11 mouse cellular contexts compared by ENCODE assay signal in the genomic region with DNA sequence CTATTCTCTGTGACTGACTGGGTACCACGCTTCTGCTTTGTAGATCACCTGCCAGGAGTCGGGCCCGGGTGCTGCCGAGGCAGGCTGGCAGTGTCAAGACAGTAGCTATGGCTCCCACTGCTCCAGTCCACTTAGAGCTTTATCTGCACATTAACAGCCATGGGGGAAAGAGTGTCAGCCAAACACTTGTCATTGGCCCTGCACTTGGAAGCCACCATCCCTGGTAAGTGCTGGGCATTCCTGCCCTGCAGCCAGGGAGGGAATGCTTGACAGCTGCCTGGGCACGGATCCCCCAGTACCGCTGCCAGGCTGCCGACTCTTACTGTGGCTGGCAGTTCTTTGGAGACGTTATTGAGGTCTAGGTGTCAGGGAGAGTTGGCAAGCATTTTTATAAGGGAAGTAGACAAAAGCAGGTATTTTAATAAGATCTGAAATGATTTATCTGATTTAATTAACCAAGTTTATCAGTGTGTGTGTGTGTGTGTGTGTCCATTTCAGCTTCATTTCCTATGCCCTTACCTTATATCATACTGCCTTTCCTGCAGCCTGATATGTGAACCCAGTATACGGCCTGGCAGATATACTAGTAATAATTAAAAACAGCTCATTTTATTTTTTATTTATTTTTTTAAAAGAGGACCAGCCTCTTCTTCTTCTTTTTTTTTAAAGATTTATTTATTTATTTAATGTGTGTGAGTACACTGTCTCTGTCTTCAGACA. TPM values are rescaled to one million over a fixed set of nuclear protein-coding genes. Genes with fewer than 3 reads are reported as not detected.
DNase-seq lines count a peak whose midpoint lies in the region; ATAC-seq lines count a peak whose summit lies in the region.
"Had no signal": no experiment of that assay in that cellular context is flagged by ENCODE, and none has a peak within 500 bp of the region (broad histone marks: within the 10 kb centered on the region; RNA-seq: fewer than 3 reads in every experiment).

No protein-coding gene starts in this region.

- H3K27ac ChIP-seq in forebrain, embryonic 15.5 days (replicated peaks) = peak overlapping the region; percentile 6; the same call in 1 of the 2 replicates
- no peak overlapping the region for H3K27ac ChIP-seq in forebrain, embryonic 11.5 days (ENCODE audit: low read depth, low read length)
- H3K27ac ChIP-seq in heart, embryonic 13.5 days (replicated peaks) = no peak overlapping the region

- no peaks in the 10 kb centered on the region for H3K9me3 ChIP-seq in forebrain, embryonic 15.5 days
- H3K9me3 ChIP-seq in forebrain, embryonic 11.5 days (ENCODE audit: control insufficient read depth, low read length) = no peaks in the 10 kb centered on the region
- H3K9me3 ChIP-seq in heart, embryonic 13.5 days = no peaks in the 10 kb centered on the region

- H3K9ac ChIP-seq in forebrain, embryonic 15.5 days (replicated peaks) = no peak overlapping the region
- no peak overlapping the region for H3K9ac ChIP-seq in forebrain, embryonic 11.5 days (ENCODE audit: low read length)
- no peak overlapping the region for H3K9ac ChIP-seq in heart, embryonic 13.5 days

- DNase-seq in forebrain, embryonic 11.5 days (ENCODE audit: low spot score) = no peak
- peak; percentile 72 for DNase-seq in Muller cell, postnatal 12 days (ENCODE audit: inconsistent ontology term)
- peak; percentile 89 to 91 for DNase-seq in cerebellum, postnatal 14 days
- DNase-seq in ovary, postnatal 14 days (ENCODE audit: low spot score) = no peak
- no peak for DNase-seq in ovary, postnatal 36 days (ENCODE audit: low spot score)
- no peak for DNase-seq in frontal cortex, postnatal 36 days (ENCODE audit: low spot score in 2 of 2)
- DNase-seq: B cell, adult 2 months had no signal

- H3K27me3 ChIP-seq in forebrain, embryonic 15.5 days = no peaks in the 10 kb centered on the region
- H3K27me3 ChIP-seq in forebrain, embryonic 11.5 days (ENCODE audit: control insufficient read depth, insufficient read depth, low read length) = no peaks in the 10 kb centered on the region
- H3K27me3 ChIP-seq in heart, embryonic 13.5 days (replicated peaks) = no peaks in the 10 kb centered on the region
- H3K27me3 ChIP-seq: Patski had no signal

- H3K4me1 ChIP-seq in forebrain, embryonic 15.5 days = peaks cover 5% of the 10 kb centered on the region; the same call in 1 of the 2 replicates
- no peaks in the 10 kb centered on the region for H3K4me1 ChIP-seq in forebrain, embryonic 11.5 days (replicated peaks; ENCODE audit: control insufficient read depth, insufficient read depth, low read length)
- H3K4me1 ChIP-seq in heart, embryonic 13.5 days = peaks cover 25% of the 10 kb centered on the region

- peak; percentile 86 for ATAC-seq in forebrain, embryonic 15.5 days (replicated peaks)
- no peak for ATAC-seq in forebrain, embryonic 11.5 days (replicated peaks; ENCODE audit: low FRiP score)
- ATAC-seq in heart, embryonic 13.5 days (ENCODE audit: extremely low read depth, insufficient number of reproducible peaks, low FRiP score, low TSS enrichment) = no peak
- ATAC-seq: Patski had no signal

- H3K4me2 ChIP-seq in forebrain, embryonic 15.5 days (replicated peaks) = no peak overlapping the region
- no peak overlapping the region for H3K4me2 ChIP-seq in forebrain, embryonic 11.5 days (ENCODE audit: low read depth, low read length, severe bottlenecking)
- peak overlapping the region; percentile 12; the same call in 1 of the 2 replicates for H3K4me2 ChIP-seq in heart, embryonic 13.5 days
- H3K4me2 ChIP-seq: liver, embryonic 11.5 days had no signal

- WGBS in forebrain, embryonic 15.5 days = 44% methylated on average over 9 of the region's 9 CpGs
- 85% methylated on average over 9 of the region's 9 CpGs for WGBS in forebrain, embryonic 11.5 days
- 58% methylated on average over 9 of the region's 9 CpGs for WGBS in heart, embryonic 13.5 days

- H3K36me3 ChIP-seq in forebrain, embryonic 15.5 days = no peaks in the 10 kb centered on the region
- H3K36me3 ChIP-seq in forebrain, embryonic 11.5 days (ENCODE audit: control insufficient read depth, insufficient read depth, low read length) = no peaks in the 10 kb centered on the region
- no peaks in the 10 kb centered on the region for H3K36me3 ChIP-seq in heart, embryonic 13.5 days

- H3K4me3 ChIP-seq in forebrain, embryonic 15.5 days = no peak overlapping the region
- H3K4me3 ChIP-seq in forebrain, embryonic 11.5 days (ENCODE audit: low read depth, low read length) = no peak overlapping the region
- H3K4me3 ChIP-seq in heart, embryonic 13.5 days = no peak overlapping the region

RNA-seq across cellular contexts. Expression of a gene that starts 48.4 kb away (rescaled TPM):
- 3,810 and 3,862 TPM in 2 replicates for polyA plus RNA-seq in forebrain, embryonic 15.5 days (2015; fragmentation: Nextera tagmentation; extraction: Ambion mirVana)
- 4,522 and 4,661 TPM in 2 replicates for polyA plus RNA-seq in forebrain, embryonic 11.5 days (2014; fragmentation: Nextera tagmentation; extraction: Ambion mirVana)
- polyA plus RNA-seq in heart, embryonic 13.5 days (2015; fragmentation: Nextera tagmentation; extraction: Ambion mirVana) = 3,078 and 3,363 TPM in 2 replicates

RNA-seq across cellular contexts. Expression of a gene that starts 50.5 kb away (rescaled TPM):
- 15.9 and 18.0 TPM in 2 replicates for polyA plus RNA-seq in forebrain, embryonic 15.5 days (2015; fragmentation: Nextera tagmentation; extraction: Ambion mirVana)
- polyA plus RNA-seq in forebrain, embryonic 11.5 days (2014; fragmentation: Nextera tagmentation; extraction: Ambion mirVana) = 10.1 and 12.7 TPM in 2 replicates
- polyA plus RNA-seq in heart, embryonic 13.5 days (2015; fragmentation: Nextera tagmentation; extraction: Ambion mirVana) = 7.9 and 8.1 TPM in 2 replicates

Comparison
In these comparisons a context has a peak if more than half of its experiments do, and no peak if none do; other contexts are left out.
1. DNase-seq: peak in Muller cell, postnatal 12 days (single experiment) and cerebellum, postnatal 14 days (2 of 2); none in forebrain, embryonic 11.5 days (single experiment), ovary, postnatal 14 days (single experiment), ovary, postnatal 36 days (single experiment) and frontal cortex, postnatal 36 days (0 of 2).